Mouse (Mus musculus): ENCODE measurements around the gene Rab3b. TPM values are rescaled to one million over a fixed set of nuclear protein-coding genes. Genes with fewer than 3 reads are reported as not detected.

Gene Rab3b
- total and polyA plus RNA-seq, 2 experiments = 0.09 to 1.4 TPM

- Histone ChIP-seq H3K4me1 (ENCODE audit: control insufficient read depth, insufficient read depth, low read length) (no peaks in the 10 kb centered on the region), H3K27ac (replicated peaks; ENCODE audit: insufficient read depth, low read depth, low read length) (no peak overlapping the region), H3K36me3 (ENCODE audit: control insufficient read depth, insufficient read depth, low read length) (no peaks in the 10 kb centered on the region), H3K79me2 (ENCODE audit: control insufficient read depth, insufficient read depth, low read length) (no peaks in the 10 kb centered on the region), H3K9ac (ENCODE audit: low read depth, low read length) (no peak overlapping the region), H3K4me3 (ENCODE audit: insufficient read depth, low read depth, low read length) (no peak overlapping the region), H3K27me3 (ENCODE audit: control insufficient read depth, insufficient read depth, low read length) (no peaks in the 10 kb centered on the region)
- TF ChIP-seq CTCF (IDR thresholded peaks at IDR 0.05; ENCODE audit: low read depth, low read length) = no peak
- TF ChIP-seq POLR2A (IDR thresholded peaks at IDR 0.05; ENCODE audit: extremely low read depth, insufficient read depth, low read length) = no peak
- DNase-seq (ENCODE audit: extremely low read depth, low read depth, low spot score) = no peak
- 84% methylated on average over 5 of the region's 5 CpGs for WGBS
These were observed 5.1 kb upstream of the Rab3b start for GRCm38 (mm10) chr4:108873746-108874145.

- Histone ChIP-seq H3K9ac (ENCODE audit: low read depth, low read length) (no peak overlapping the region), H3K27me3 (ENCODE audit: control insufficient read depth, insufficient read depth, low read length) (peaks cover 8% of the 10 kb centered on the region), H3K4me1 (ENCODE audit: control insufficient read depth, insufficient read depth, low read length) (0 out of 2 replicates have a peak, but pooled peaks cover 5% of the 10 kb centered on the region), H3K27ac (replicated peaks; ENCODE audit: insufficient read depth, low read depth, low read length) (no peak overlapping the region), H3K79me2 (ENCODE audit: control insufficient read depth, insufficient read depth, low read length) (no peaks in the 10 kb centered on the region), H3K4me3 (ENCODE audit: insufficient read depth, low read depth, low read length) (no peak overlapping the region), H3K36me3 (ENCODE audit: control insufficient read depth, insufficient read depth, low read length) (no peaks in the 10 kb centered on the region)
- no peak for DNase-seq (ENCODE audit: extremely low read depth, low read depth, low spot score)
- WGBS = 90% methylated on average over 6 of the region's 6 CpGs
- TF ChIP-seq POLR2A (IDR thresholded peaks at IDR 0.05; ENCODE audit: extremely low read depth, insufficient read depth, low read length) = no peak
- TF ChIP-seq CTCF (IDR thresholded peaks at IDR 0.05; ENCODE audit: low read depth, low read length) = no peak
These were observed 962 bp upstream of the Rab3b start for GRCm38 (mm10) chr4:108877901-108878300.

DNA sequence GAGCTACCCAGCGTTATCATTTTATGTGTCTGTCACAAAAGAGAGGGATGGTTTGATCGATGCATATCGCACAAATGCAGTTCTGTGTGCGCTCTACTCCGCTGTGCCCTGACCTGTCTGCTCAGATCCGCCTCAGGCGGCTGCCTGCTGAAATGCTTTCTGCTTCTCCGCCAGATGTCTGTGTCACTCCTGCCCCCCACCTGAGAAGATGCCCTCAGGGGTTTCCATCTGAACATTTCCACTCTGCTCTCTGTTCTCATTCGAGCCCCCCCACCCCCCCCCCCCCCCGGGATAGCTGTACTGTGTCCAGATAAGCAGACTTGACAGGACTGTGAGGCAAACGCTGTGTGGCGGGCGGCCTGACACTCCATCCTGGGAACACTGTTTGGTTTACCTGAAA is 5.0 kb downstream of the Rab3b start:
- 69% methylated on average over 13 of the region's 13 CpGs for WGBS
- Histone ChIP-seq H3K4me1 (ENCODE audit: control insufficient read depth, insufficient read depth, low read length) (0 out of 2 replicates have a peak, but pooled peaks cover 5% of the 10 kb centered on the region), H3K9ac (ENCODE audit: low read depth, low read length) (no peak overlapping the region), H3K79me2 (ENCODE audit: control insufficient read depth, insufficient read depth, low read length) (no peaks in the 10 kb centered on the region), H3K4me3 (ENCODE audit: insufficient read depth, low read depth, low read length) (no peak overlapping the region), H3K27me3 (ENCODE audit: control insufficient read depth, insufficient read depth, low read length) (peaks cover 7% of the 10 kb centered on the region), H3K27ac (replicated peaks; ENCODE audit: insufficient read depth, low read depth, low read length) (no peak overlapping the region), H3K36me3 (ENCODE audit: control insufficient read depth, insufficient read depth, low read length) (no peaks in the 10 kb centered on the region)
- no peak for TF ChIP-seq POLR2A (IDR thresholded peaks at IDR 0.05; ENCODE audit: extremely low read depth, insufficient read depth, low read length)
- no peak for TF ChIP-seq CTCF (IDR thresholded peaks at IDR 0.05; ENCODE audit: low read depth, low read length)
- DNase-seq (ENCODE audit: extremely low read depth, low read depth, low spot score) = no peak

DNA sequence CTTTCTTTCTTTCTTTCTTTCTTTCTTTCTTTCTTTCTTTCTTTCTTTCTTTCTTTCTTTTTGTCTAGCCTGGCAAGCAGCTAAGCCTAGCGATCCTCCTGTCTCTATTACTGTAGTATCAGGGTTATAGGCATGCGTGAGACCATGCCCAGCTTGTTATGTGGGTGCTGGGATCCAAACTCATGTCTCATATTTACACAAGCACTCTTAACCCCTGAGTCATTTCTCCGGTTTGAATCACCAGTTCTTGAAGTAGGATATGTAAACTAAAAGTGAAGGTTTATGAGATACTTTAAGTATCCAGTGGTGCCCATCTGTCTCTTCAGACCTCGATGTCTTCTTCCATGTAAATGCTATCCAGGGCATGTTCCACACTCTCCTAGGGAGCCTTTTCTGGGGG is 8.6 kb downstream of the Rab3b start:
- Histone ChIP-seq H3K4me3 (ENCODE audit: insufficient read depth, low read depth, low read length) (no peak overlapping the region), H3K27me3 (ENCODE audit: control insufficient read depth, insufficient read depth, low read length) (no peaks in the 10 kb centered on the region), H3K27ac (replicated peaks; ENCODE audit: insufficient read depth, low read depth, low read length) (no peak overlapping the region), H3K36me3 (ENCODE audit: control insufficient read depth, insufficient read depth, low read length) (no peaks in the 10 kb centered on the region), H3K4me1 (ENCODE audit: control insufficient read depth, insufficient read depth, low read length) (no peaks in the 10 kb centered on the region), H3K79me2 (ENCODE audit: control insufficient read depth, insufficient read depth, low read length) (no peaks in the 10 kb centered on the region), H3K9ac (ENCODE audit: low read depth, low read length) (no peak overlapping the region)
- no peak for DNase-seq (ENCODE audit: extremely low read depth, low read depth, low spot score)
- WGBS = 90% methylated on average over 4 of the region's 4 CpGs
- TF ChIP-seq CTCF (IDR thresholded peaks at IDR 0.05; ENCODE audit: low read depth, low read length) (no peak), POLR2A (IDR thresholded peaks at IDR 0.05; ENCODE audit: extremely low read depth, insufficient read depth, low read length) (no peak)

- DNase-seq (ENCODE audit: extremely low read depth, low read depth, low spot score) = no peak
- no peaks in the 10 kb centered on the region for H3K79me2 ChIP-seq (ENCODE audit: control insufficient read depth, insufficient read depth, low read length)
- no peak overlapping the region for H3K27ac ChIP-seq (replicated peaks; ENCODE audit: insufficient read depth, low read depth, low read length)
- H3K4me1 ChIP-seq (ENCODE audit: control insufficient read depth, insufficient read depth, low read length) = no peaks in the 10 kb centered on the region
- H3K36me3 ChIP-seq (ENCODE audit: control insufficient read depth, insufficient read depth, low read length) = no peaks in the 10 kb centered on the region
- 85% methylated on average over 6 of the region's 6 CpGs for WGBS
- H3K9ac ChIP-seq (ENCODE audit: low read depth, low read length) = no peak overlapping the region
- TF ChIP-seq POLR2A (IDR thresholded peaks at IDR 0.05; ENCODE audit: extremely low read depth, insufficient read depth, low read length) = no peak
- no peak for TF ChIP-seq CTCF (IDR thresholded peaks at IDR 0.05; ENCODE audit: low read depth, low read length)
- H3K27me3 ChIP-seq (ENCODE audit: control insufficient read depth, insufficient read depth, low read length) = no peaks in the 10 kb centered on the region
- no peak overlapping the region for H3K4me3 ChIP-seq (ENCODE audit: insufficient read depth, low read depth, low read length)
These were observed 12.0 kb downstream of the Rab3b start for GRCm38 (mm10) chr4:108890876-108891275.

GRCm38 (mm10) chr4:108900421-108900820 is 21.6 kb downstream of the Rab3b start:
- TF ChIP-seq POLR2A (IDR thresholded peaks at IDR 0.05; ENCODE audit: extremely low read depth, insufficient read depth, low read length) (no peak), CTCF (IDR thresholded peaks at IDR 0.05; ENCODE audit: low read depth, low read length) (no peak)
- no peak for DNase-seq (ENCODE audit: extremely low read depth, low read depth, low spot score)
- no peaks in the 10 kb centered on the region for H3K4me1 ChIP-seq (ENCODE audit: control insufficient read depth, insufficient read depth, low read length)
- 89% methylated on average over 7 of the region's 7 CpGs for WGBS
- H3K27me3 ChIP-seq (ENCODE audit: control insufficient read depth, insufficient read depth, low read length) = no peaks in the 10 kb centered on the region
- H3K9ac ChIP-seq (ENCODE audit: low read depth, low read length) = no peak overlapping the region
- no peak overlapping the region for H3K27ac ChIP-seq (replicated peaks; ENCODE audit: insufficient read depth, low read depth, low read length)
- no peak overlapping the region for H3K4me3 ChIP-seq (ENCODE audit: insufficient read depth, low read depth, low read length)
- no peaks in the 10 kb centered on the region for H3K36me3 ChIP-seq (ENCODE audit: control insufficient read depth, insufficient read depth, low read length)
- no peaks in the 10 kb centered on the region for H3K79me2 ChIP-seq (ENCODE audit: control insufficient read depth, insufficient read depth, low read length)
